Mouse (Mus musculus) pancreas, adult 10 weeks (tissue): ENCODE data around the gene Cacng6. TPM values are rescaled to one million over a fixed set of nuclear protein-coding genes. Genes with fewer than 3 reads are reported as not detected.

Experiments
- polyA plus RNA-seq: library from polyadenylated mRNA; stranded (reverse); fragments of 350-450 nt; fragmentation: Illumina TruSeq; extraction: RNeasy Lipid Tissue Mini Kit (QIAGEN cat#74804); gene quantifications from one replicate; pipeline ENCODE4 v1.2.3, GENCODE M21; 2015; ENCODE audit warnings: low read depth, low replicate concordance; ENCODE audit not compliant: insufficient read depth

The Cacng6 gene
- polyA plus RNA-seq: not detected

DNA sequence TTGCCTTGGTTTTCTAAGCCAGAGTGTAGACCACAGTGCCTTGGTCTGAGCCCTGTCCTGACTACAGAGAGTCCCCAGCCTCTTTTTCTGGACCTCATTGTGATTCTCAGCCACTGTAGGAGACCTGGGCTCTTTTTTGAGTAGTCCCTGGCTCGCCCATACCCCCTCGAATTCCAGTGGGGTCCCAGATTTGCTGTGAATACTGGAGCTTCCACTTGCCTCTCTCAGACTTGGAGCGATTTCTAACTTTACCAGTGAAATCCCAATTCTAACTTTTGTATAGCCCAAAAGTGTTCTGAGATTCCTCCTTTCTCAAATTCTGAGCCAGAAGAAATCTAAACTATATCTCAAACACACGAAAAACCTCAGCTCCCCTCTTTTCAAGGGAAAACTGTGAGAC, at the start of gene Cacng6:
TSS of gene Cacng6 (plus strand) at position 301 of the 400 bp plus-strand sequence.

DNA sequence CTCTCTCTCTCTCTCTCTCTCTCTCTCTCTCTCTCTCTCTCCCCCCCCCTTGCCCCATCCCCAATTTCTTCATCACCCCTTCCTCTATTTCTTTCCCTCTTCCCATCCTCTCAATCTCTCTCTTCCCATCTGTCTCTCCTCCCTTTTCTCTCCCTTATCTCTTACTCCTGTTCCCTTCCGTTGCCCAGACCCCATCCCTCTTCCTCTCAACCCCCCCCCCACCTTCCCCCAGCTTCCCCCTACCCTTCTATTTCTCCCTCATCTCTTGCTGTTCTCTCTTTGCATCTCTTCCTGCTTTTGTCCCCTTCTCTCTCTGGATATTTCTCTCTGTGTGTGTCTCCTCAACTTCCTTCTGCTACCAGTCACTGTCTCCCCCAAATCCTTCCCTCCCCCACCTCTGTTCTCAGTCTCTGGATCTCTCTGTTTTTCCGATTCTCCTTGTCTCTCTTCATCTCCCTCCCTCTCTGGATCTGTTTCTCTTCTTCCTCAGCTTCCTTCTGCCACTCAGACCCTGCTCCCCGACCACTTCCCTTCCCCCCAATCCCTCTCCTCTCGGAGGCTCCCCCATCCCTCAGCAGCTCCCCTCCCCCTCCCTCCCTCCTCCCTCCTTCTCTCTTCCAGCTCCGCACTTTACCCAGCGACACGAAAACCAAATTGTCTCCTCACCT, 33.4 kb upstream of the Cacng6 start, which contains the start of gene Cacng8:
TSS of gene Cacng8 (plus strand) at position 271 of the 668 bp plus-strand sequence.

Other genes with a start within 250 kb of the Cacng6 start
- gene Nlrp12, start 174.5 kb upstream of the Cacng6 start, polyA plus RNA-seq: not detected
- 27.3 TPM for gene Myadm, start 135.1 kb upstream of the Cacng6 start, polyA plus RNA-seq
- 0.59 TPM for gene Prkcg, start 135.0 kb upstream of the Cacng6 start, polyA plus RNA-seq
- 2.0 TPM for gene Cacng7, start 91.2 kb upstream of the Cacng6 start, polyA plus RNA-seq
- not detected for gene Cacng8, start 33.5 kb upstream of the Cacng6 start, polyA plus RNA-seq
- not detected for gene Tarm1, start 78.4 kb downstream of the Cacng6 start, polyA plus RNA-seq
- not detected for gene Oscar, start 192.0 kb downstream of the Cacng6 start, polyA plus RNA-seq
- 110 TPM for gene Ndufa3, start 193.2 kb downstream of the Cacng6 start, polyA plus RNA-seq
- gene Tfpt, start 205.7 kb downstream of the Cacng6 start, polyA plus RNA-seq: 15.5 TPM
- 3.9 TPM for gene Prpf31, start 205.8 kb downstream of the Cacng6 start, polyA plus RNA-seq
- gene Cnot3, start 221.1 kb downstream of the Cacng6 start, polyA plus RNA-seq: 25.2 TPM
- 3.3 TPM for gene Leng1, start 241.6 kb downstream of the Cacng6 start, polyA plus RNA-seq